In the genomic region with DNA sequence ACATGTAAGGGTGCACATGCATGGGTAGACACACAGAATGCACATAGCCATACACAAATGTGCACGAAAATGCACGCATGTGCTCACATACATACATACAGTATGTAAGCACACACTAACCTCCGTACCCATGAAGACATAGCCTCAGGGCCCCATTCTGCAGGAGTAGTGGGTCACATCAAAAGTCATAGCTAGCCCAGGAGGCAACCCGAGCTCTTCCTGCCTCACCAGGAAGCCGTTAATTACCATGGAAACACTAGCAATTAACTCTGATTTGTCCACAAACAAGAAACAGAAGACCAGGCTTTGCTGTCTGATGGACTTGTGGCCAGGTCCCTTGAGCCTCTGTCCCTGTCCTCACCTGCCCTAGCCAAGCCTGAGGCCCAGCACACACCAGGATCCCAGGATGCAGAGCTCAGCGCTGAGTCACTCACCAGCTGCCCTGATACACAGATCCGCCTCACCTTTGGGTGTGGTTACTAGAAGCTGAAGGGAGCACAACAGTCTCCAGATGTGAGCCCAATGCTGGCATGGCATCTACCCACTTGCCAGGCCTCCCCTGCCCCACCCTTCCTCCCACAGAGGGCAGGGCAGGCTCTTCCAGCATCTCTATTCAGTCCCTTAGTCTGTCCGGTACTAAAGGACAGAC, we compare ENCODE assay signal across 9 mouse cellular contexts.
A peak's percentile ranks its signal among the peaks of the same experiment; 100 is the strongest.
DNase-seq lines count a peak whose midpoint lies in the region; ATAC-seq lines count a peak whose summit lies in the region.
"Had no signal": no experiment of that assay in that cellular context is flagged by ENCODE, and none has a peak within 500 bp of the region (broad histone marks: within the 10 kb centered on the region; RNA-seq: fewer than 3 reads in every experiment).

No protein-coding gene starts in this region.

- H3K27me3 ChIP-seq in forebrain, embryonic 10.5 days (ENCODE audit: poor library complexity, severe bottlenecking), result no peaks in the 10 kb centered on the region
- no peaks in the 10 kb centered on the region for H3K27me3 ChIP-seq in forebrain, embryonic 14.5 days (replicated peaks; ENCODE audit: control insufficient read depth, insufficient read depth, low read length)
- no peaks in the 10 kb centered on the region for H3K27me3 ChIP-seq in limb, embryonic 10.5 days (ENCODE audit: low read depth, poor library complexity, severe bottlenecking)
- no peaks in the 10 kb centered on the region for H3K27me3 ChIP-seq in stomach, embryonic 16.5 days (ENCODE audit: control insufficient read depth, insufficient read depth, low read length)
- no peaks in the 10 kb centered on the region for H3K27me3 ChIP-seq in kidney, embryonic 15.5 days

- H3K4me1 ChIP-seq in forebrain, embryonic 10.5 days, result peaks cover 43% of the 10 kb centered on the region
- H3K4me1 ChIP-seq in forebrain, embryonic 14.5 days (ENCODE audit: control insufficient read depth, insufficient read depth, low read length), result peaks cover 3% of the 10 kb centered on the region; the same call in 1 of the 2 replicates
- peaks cover 64% of the 10 kb centered on the region for H3K4me1 ChIP-seq in limb, embryonic 10.5 days
- H3K4me1 ChIP-seq in stomach, embryonic 16.5 days (ENCODE audit: control insufficient read depth, insufficient read depth, low read length), result peaks cover 12% of the 10 kb centered on the region
- H3K4me1 ChIP-seq in kidney, embryonic 15.5 days, result peaks cover 29% of the 10 kb centered on the region

- 72% methylated on average over 8 of the region's 8 CpGs for WGBS in forebrain, embryonic 10.5 days
- WGBS in forebrain, embryonic 14.5 days, result 75% methylated on average over 8 of the region's 8 CpGs
- WGBS in limb, embryonic 10.5 days, result 43% methylated on average over 8 of the region's 8 CpGs
- 67% methylated on average over 8 of the region's 8 CpGs for WGBS in stomach, embryonic 16.5 days
- 57% methylated on average over 8 of the region's 8 CpGs for WGBS in kidney, embryonic 15.5 days

- H3K4me3 ChIP-seq in forebrain, embryonic 10.5 days, result no peak overlapping the region
- H3K4me3 ChIP-seq in forebrain, embryonic 14.5 days (ENCODE audit: low read depth, low read length), result no peak overlapping the region
- no peak overlapping the region for H3K4me3 ChIP-seq in limb, embryonic 10.5 days
- H3K4me3 ChIP-seq in stomach, embryonic 16.5 days (replicated peaks; ENCODE audit: low read length), result no peak overlapping the region
- H3K4me3 ChIP-seq in kidney, embryonic 15.5 days (replicated peaks), result no peak overlapping the region

- no peak for DNase-seq in forebrain, embryonic 10.5 days (ENCODE audit: extremely low spot score, low spot score)
- no peak for DNase-seq in forebrain, embryonic 14.5 days (ENCODE audit: low spot score)
- DNase-seq in limb, embryonic 10.5 days (ENCODE audit: low spot score), result no peak
- no peak for DNase-seq in urinary bladder, postnatal 4 days (ENCODE audit: low spot score in 2 of 2)
- DNase-seq in spleen, postnatal 36 days (ENCODE audit: low spot score in 2 of 2), result no peak
- DNase-seq: right cerebral cortex, postnatal 14 days had no signal

- no peaks in the 10 kb centered on the region for H3K9me3 ChIP-seq in forebrain, embryonic 10.5 days
- H3K9me3 ChIP-seq in forebrain, embryonic 14.5 days (replicated peaks; ENCODE audit: control insufficient read depth, low read length), result no peaks in the 10 kb centered on the region
- no peaks in the 10 kb centered on the region for H3K9me3 ChIP-seq in limb, embryonic 10.5 days (replicated peaks)
- no peaks in the 10 kb centered on the region for H3K9me3 ChIP-seq in stomach, embryonic 16.5 days (replicated peaks; ENCODE audit: control insufficient read depth, low read length)
- H3K9me3 ChIP-seq in kidney, embryonic 15.5 days (replicated peaks), result no peaks in the 10 kb centered on the region

- no peaks in the 10 kb centered on the region for H3K36me3 ChIP-seq in forebrain, embryonic 10.5 days (replicated peaks)
- no peaks in the 10 kb centered on the region for H3K36me3 ChIP-seq in forebrain, embryonic 14.5 days (ENCODE audit: control insufficient read depth, insufficient read depth, low read length)
- H3K36me3 ChIP-seq in limb, embryonic 10.5 days, result no peaks in the 10 kb centered on the region
- H3K36me3 ChIP-seq in stomach, embryonic 16.5 days (ENCODE audit: control insufficient read depth, insufficient read depth, low read length), result no peaks in the 10 kb centered on the region
- no peaks in the 10 kb centered on the region for H3K36me3 ChIP-seq in kidney, embryonic 15.5 days

- H3K4me2 ChIP-seq in forebrain, embryonic 14.5 days (ENCODE audit: low read length), result no peak overlapping the region
- H3K4me2 ChIP-seq in stomach, embryonic 16.5 days (ENCODE audit: low read depth, low read length), result no peak overlapping the region
- no peak overlapping the region for H3K4me2 ChIP-seq in kidney, embryonic 15.5 days

- ATAC-seq in forebrain, embryonic 14.5 days, result no peak
- 0 out of 2 replicates have a peak, but pooled peaks have one; percentile 33 for ATAC-seq in common myeloid progenitor, adult 5-6 weeks (replicated peaks; ENCODE audit: low read depth, poor library complexity, severe bottlenecking)
- ATAC-seq in stomach, embryonic 16.5 days (ENCODE audit: insufficient read depth, low FRiP score), result peak; percentile 72
- ATAC-seq in kidney, embryonic 15.5 days (replicated peaks; ENCODE audit: low FRiP score), result no peak

- H3K9ac ChIP-seq in forebrain, embryonic 14.5 days (ENCODE audit: low read length), result no peak overlapping the region
- H3K9ac ChIP-seq in stomach, embryonic 16.5 days (ENCODE audit: low read length), result no peak overlapping the region
- no peak overlapping the region for H3K9ac ChIP-seq in kidney, embryonic 15.5 days

- H3K27ac ChIP-seq in forebrain, embryonic 10.5 days, result 0 out of 2 replicates have a peak overlapping the region, but pooled peaks have one; percentile 35
- no peak overlapping the region for H3K27ac ChIP-seq in forebrain, embryonic 14.5 days (ENCODE audit: low read depth, low read length)
- peak overlapping the region; percentile 71 for H3K27ac ChIP-seq in limb, embryonic 10.5 days
- no peak overlapping the region for H3K27ac ChIP-seq in stomach, embryonic 16.5 days (ENCODE audit: low read length)
- no peak overlapping the region for H3K27ac ChIP-seq in kidney, embryonic 15.5 days

Comparison
In these comparisons a context has a peak if more than half of its experiments do, and no peak if none do; other contexts are left out.
1. H3K27ac ChIP-seq: peak in forebrain, embryonic 10.5 days (single experiment) and limb, embryonic 10.5 days (single experiment); none in forebrain, embryonic 14.5 days (single experiment), stomach, embryonic 16.5 days (single experiment) and kidney, embryonic 15.5 days (single experiment).
2. ATAC-seq: peak in common myeloid progenitor, adult 5-6 weeks (single experiment) and stomach, embryonic 16.5 days (single experiment); none in forebrain, embryonic 14.5 days (single experiment) and kidney, embryonic 15.5 days (single experiment).